Mouse (Mus musculus) cerebral cortex, adult 2 months (tissue): Measurements from ENCODE around the gene Arid3b.

Source experiments
- WGBS: fragments of 180-500 bp; shearing (Covaris S2); methylation state at CpG from one replicate; pipeline ENCODE4 v1.1.7; 2018; 5-methylcytosine and 5-hydroxymethylcytosine counted together

Arid3b gene

DNA sequence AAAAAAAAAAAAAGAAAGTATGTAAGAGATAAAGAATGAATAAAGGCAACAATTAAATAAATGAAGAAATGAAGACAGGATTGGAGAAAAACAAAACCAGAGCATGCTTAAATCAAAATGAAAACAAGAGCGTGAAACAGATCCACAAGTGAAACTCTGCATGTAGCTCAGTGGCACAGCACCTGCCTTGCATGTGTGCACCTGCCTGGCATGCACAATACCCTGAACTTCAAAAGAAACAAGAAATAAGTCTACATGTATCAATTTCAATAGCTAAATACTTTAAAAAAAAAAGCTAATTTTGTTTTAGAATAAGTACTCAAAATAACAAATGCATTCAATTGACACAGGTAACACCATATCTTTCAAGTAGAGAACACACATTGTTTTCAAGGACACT, 13.2 kb downstream of the Arid3b start:
- 98% methylated on average over 1 of the region's 1 CpGs for WGBS

DNA sequence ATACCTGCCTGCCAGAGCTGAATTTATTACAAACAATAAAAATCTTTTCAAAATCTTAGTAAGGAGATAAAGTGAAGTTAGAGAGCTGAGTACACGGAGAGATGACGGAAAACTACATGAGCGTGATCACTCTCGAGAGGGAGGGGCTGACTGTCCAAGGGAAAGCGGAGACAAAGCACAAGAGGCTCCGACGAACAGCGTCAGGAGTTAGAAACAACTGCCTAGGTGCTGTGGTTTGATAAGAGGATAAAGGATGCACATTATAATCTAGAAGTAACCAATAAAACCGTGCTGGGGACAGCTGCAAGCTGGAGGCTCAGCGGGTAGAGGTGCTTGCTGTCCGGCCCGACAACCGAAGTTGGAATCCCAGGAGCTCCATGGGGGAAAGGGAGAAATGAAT, 13.8 kb downstream of the Arid3b start:
- WGBS: 89% methylated on average over 13 of the region's 13 CpGs

DNA sequence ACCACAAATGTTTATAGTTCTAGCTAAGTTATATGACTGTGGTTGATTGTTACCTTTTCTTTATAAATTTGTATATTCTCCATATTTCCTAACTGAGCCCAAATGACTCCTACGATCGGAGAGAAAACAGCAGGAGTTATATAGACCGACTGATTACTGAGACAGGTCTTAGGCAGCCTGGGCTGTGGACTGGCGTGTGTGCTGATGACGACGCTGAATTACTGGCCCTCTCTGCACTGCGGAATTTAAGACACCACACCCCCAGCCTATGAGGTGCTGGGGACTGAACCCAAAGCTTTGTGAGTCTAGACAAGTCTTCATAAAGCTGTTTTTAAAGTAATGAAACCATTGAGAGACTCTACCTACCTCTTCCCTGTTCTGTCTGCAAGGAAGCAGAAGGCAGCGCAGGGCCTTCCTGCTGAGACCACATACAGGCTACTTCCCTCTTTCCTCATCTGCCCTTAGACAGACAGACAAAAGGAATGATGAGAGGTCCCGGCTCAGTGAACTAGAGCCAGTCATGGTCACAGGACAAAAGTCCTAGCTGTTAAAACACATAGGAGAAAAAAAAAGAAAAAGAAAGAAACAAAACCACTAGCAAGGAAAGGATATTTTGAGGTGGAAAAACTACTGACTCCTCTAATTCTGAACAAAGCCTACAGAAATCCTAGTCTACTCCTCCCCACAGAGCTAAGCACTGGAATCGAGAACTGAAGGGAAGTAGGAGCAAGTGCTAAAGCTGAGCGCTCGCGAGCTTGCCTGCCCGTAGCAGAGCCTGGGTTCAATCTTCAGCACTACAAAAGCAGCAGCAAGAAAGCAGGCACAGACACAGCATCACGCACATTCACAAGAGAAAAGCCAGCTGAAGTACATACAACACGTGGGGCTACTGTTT, 16.2 kb downstream of the Arid3b start:
- 63% methylated on average over 16 of the region's 16 CpGs for WGBS

DNA sequence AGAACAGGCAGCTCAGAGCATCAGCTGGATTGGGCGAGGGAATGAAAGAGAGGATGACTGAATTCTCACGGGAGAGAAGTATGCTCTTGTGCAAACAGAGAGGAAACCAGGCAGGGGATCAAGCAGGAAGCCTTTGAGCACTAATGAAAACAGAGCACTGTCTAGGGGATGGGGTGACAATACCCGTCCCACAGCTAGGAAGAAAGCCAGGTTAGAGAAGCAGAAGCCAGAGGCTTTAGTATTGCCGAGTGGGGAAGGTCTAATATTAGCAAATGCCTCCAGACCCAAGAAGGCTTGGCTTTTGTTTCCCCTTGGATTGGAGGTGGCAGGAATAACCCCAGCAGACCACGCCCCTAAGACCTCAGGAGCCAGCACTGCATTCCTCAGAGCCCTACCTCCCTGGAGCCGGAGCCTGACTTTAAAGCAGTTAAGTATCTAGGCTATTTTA, 19.3 kb downstream of the Arid3b start:
- 54% methylated on average over 6 of the region's 6 CpGs for WGBS

DNA sequence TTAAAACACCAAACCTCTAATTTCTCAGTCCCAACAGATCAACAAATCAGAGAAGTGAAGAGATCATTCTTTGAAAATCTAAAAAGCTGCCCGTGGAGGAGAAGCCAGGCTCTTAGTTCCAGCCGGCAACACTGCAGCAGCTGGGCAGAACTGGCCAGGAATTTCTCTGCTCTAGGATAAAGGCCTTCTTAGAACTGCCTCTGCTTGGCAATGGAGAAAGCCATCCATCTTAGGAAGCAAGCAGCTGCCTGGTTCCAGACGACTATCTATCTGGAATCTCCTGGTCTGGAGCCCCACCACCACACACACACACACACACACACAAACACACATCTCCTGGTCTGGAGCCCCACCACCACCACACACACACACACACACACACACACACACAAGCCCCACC, 21.7 kb downstream of the Arid3b start:
- WGBS: 38% methylated on average over 3 of the region's 3 CpGs

DNA sequence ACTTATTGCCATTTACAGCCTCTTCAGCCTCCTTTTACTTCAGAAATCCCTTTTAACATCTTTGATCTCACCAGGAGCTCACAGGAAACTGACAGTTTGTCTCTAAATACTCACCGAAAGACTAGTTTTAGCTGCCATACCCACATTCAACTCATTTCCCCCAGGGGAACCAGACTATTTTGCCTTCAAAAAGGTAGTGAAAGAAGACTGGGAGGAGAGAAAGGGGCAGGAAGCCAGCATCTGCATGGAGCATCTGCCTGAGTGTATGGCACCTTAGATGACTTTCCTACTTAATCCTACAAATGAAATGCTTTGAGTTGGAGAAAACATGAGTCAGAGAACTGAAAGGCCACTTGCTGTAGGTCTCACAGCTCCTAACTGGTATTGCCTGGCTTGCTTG, 22.6 kb downstream of the Arid3b start:
- 41% methylated on average over 1 of the region's 1 CpGs for WGBS

DNA sequence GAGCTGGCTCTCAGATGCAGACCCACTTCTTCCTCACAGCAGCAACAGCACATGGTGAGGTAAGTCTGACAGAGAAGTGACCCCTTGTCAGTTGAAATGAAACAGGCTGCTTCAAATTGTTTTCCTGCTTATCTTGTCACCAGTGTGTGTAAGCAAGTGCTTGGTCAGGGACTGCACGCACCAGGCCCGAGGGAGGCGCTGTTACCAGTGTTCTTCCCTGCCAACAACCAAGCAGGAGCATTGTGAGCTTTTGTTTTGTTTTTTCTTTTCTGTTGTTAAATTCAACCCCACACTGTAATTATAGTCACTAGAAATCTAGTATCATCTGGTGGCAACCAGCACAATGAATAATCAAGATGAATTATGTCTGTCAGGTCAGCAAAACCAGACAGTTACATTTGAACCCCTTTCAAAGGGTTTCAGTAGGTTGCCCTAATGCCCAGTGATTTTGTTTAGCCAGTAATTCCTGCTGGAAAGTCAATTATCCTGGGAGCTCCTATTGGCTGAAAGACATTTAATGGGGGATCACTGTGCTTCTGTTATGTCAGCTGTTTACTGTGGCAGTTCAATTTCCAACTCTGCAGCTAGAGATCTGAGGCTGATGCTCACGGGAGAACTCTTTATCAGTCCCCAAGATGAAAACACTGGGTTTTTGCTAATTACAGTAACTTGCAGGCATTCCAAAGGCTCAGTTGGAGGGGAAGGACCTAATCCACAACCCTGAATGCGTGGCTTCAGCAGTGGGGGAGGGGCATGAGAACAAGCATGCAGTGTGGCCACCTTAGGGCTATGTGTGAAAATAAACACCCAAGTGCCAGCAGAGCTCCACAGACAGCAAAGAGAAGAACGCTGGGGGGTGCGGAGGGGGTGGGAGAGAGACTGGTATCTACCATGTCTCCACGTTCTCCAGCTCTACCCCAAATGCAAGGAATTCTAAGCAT, 24.5 kb downstream of the Arid3b start:
- 67% methylated on average over 8 of the region's 8 CpGs for WGBS

DNA sequence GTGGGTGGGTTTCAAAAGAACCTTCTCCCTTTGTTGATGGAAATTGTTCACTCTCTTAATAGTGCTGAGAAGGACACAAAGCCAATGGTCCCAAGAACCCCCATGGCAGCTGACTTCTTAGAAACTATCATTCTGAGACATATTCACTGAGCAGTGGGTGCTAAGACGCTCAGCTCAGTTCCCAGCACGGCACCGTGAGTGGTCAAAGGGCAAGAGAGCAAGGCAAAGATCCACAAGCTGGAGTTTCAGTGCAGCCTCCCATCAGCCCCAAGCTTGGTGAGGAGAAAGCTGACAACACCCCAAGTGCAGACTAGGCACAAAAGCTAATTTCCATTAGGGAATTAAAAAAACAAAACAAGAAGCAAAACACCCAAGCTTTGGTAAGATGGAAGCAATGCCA, 25.9 kb downstream of the Arid3b start:
- 93% methylated on average over 3 of the region's 3 CpGs for WGBS

DNA sequence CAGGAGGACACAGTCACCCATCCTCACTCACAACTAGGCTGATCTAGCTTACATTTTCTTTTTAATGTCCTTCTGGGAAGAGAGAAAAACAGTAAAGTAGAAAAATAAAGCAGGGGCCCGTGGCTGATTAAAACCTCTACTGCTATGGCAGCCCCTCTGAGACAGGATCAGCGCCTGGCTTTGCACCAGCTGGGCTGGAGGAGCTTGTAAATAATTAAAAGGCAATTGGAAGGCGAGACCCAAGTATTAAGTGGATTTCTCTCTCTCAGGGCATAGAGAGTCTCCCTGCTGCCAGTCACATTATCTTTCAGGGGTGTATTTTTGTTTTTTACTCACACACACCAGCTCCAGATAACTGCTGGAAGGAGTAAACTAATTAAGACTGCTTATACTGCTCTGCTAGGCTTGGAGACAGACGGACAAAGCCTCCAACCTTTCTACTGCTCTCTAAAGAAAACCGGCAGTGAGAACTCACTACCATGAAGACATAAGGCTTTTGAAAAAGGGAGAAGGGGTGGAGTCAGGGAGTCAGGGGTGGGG, 27.8 kb downstream of the Arid3b start:
- WGBS: 75% methylated on average over 5 of the region's 5 CpGs

DNA sequence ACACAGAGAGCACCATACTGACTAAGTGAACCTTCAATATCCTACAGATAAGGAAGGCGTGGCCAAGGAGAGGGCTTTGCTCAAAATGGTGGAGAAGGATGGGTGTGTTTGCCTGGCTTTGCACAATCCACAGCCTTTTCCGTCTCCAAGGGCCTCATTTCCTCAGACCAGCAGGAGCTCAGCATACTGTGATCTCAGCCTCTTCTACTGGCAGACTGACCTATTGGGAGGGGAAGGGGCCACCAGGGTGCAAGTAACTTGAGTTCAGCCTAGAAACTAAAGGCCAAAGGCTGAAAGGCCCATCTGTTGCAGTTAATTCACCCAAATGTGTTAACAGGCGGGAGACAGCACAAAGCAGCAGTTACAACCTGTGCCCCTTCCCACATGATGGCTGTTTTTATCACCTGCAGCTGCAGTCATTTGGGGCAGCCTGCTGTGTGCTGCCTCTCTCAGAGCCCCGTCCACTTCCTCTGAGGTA, 29.4 kb downstream of the Arid3b start:
- WGBS: 91% methylated on average over 4 of the region's 4 CpGs

DNA sequence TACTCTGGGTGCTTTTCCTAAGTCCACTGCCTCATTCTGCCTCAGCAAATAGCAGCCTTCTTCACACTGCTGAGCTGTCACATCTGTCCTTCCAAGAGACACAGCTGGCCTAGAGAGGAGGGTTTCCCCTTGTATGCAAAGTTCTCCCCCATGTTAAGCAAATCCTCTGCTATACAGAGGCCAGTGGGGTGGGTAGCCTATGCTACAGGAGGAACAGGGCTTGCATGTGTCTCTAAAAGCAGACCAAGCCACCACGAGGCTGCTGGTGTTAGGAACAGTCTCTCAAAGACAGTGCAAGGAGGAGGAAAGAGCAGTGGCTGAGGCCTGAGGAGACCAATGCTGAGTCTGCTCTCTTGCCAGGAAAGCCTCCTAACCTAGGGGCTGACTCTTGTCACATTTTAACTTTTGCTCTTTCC, 30.5 kb downstream of the Arid3b start:
- WGBS: 62% methylated on average over 1 of the region's 1 CpGs

DNA sequence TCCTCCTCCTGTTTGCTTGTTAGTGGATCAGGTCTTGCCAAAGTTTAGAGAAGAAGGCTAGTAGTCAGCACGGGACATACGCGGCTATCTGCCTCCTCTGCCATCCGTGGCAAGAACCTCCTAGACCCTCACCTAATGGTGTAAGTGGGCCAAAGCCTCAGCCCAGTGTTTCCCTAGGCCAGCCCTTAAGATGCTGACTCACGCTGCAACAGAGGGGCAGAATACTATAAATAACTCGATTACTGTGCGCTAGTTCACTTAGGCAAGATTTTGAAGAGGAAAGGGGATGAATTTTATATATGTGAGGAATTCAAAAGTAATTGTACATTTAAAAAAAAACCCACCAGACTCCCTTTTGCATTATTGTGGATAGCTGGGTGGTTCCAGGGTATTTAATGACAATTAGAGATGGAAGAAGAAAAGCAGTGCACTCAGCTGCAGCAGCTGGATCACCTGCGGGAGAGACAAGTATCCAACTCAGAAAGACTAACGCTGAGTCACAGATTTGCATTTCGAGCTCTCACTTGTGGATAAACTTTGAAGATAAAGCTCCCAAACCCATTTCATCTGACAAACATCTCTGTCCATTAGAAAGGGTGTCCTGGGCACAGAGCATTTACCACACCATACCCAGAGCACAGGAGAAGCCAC, 31.4 kb downstream of the Arid3b start:
- WGBS: 73% methylated on average over 10 of the region's 10 CpGs

DNA sequence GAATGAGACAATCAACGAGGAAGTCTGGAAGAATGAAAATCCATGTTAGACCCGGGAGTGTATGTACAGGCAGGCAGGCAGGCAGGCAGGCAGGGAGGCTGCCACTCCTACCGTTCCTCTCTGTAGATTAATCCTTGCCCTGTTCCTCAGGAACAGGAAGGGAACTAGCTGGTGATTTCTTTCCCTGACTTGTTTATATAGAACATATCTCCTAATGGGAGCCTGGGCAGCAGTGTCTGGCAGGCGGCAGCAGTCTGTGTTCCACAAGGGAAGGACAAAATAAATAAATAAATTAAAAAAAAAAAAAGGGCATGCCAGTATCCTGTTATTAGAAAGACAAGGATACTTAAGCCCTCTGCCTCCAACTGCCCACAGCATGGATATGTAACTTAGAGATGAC, 32.8 kb downstream of the Arid3b start:
- 50% methylated on average over 4 of the region's 4 CpGs for whole genome bisulfite sequencing

DNA sequence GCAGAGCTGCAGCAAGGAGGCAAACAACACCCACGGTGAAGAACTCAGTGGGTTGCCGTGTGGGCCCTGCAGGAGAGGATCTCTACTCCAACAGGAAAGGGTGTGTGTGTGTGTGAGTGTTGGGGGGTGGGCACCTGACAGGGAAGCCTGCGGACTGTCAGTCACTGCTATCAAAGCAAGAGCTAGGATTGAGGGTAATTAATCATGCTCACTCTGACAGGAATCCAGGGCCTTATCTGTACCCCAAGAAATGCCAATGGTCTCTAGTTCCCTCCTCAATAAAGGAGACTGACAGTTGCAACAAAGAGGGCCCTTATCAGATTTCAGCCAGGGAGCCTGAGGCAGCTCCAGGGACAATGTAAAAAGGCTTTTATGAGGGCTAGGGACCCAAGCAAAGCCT, 33.5 kb downstream of the Arid3b start:
- WGBS: 51% methylated on average over 3 of the region's 3 CpGs

DNA sequence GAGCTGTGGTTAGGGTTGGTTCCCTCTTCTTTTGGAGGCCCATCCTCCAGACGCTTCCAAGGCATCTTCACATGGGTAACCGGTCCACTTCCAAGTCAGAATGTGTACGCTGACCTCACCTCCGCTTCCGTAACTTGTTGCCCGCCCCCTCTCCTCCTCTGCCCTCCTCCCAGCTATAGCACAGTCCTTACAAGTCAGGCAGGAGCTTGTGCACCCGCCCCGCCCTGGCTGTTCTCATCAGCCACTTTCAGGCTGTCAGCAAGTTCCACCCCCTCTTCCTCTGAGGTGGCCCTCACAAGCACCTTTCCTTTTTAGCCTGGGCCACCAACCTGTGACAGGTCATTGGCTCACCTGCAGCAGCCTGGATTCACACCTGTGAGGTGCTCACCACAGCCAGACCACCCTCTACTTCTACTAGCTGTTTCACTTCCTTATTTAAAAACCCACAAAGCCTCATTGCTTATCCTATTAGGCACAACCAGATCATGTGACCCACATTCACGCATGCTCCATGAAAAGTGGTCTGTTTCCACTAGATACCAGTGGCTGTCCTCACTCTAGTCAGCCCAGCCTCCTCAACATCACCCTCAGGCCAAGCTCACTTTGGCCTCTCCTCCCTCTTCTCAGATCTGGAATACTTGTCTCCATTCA, 36.1 kb downstream of the Arid3b start:
- WGBS: 91% methylated on average over 9 of the region's 9 CpGs

DNA sequence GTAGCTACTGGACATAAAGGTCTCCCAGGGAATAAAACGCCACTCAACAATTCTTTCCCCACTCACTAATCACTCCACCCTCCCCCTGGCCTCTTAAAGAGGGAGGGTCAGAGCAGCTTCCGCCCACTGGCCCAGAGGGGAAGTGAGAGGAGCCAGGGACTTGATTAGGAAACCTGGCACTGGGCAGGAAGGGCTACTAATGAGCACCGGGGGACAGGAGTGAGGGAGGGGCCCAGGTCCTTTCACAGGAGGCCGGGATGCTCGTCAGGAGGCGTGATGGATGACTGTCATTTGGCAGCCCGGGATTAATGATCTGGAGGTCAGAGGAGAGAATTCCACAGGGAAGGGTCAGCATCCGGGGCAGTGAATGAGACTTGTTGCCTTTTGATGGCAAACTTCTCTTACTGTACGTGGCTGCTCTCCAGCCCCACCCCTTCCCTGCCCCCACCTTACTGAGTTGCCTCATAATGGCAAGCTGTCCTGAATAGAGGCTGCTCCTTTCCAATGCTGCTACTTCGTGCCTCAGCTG, 37.8 kb downstream of the Arid3b start:
- 48% methylated on average over 10 of the region's 10 CpGs for WGBS

DNA sequence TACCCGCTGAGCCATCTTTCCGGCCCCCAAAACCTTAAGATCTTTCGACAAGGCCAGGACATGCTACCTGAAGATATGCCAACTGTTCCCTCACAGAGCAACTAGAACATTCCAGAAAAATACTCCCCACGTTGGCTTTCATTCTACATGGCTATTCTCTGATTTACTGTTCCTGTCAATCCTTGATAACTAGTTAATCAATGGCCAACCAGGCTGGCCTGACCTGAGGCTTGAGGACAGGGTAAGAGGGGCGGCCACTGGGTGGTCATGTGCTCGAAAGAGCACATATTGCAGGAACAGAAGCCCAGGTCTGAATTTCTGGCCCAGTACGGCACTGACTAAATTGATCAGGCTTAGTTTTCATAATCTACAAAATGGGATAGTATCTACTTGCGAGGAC, 39.1 kb downstream of the Arid3b start:
- WGBS: 96% methylated on average over 8 of the region's 8 CpGs

DNA sequence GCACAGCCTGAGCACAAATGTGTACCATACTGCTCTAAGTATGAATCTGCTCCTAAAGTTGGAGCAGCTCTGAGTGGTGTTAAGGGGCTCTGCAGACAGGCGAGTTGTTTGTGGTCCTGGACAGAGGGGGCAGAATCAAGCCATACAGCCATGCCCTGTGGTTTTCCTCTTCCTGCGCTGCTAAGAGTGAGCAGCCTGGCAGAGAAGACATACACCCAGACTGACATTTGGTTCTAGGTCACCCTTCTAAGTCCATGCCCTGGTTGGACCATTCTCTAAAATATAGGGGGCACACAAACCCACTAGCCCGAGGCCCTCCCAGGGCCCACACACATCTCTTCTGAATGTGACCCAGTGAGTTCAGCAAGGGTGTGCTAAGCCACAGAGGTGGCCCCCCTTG, 46.9 kb downstream of the Arid3b start:
- 81% methylated on average over 3 of the region's 3 CpGs for whole genome bisulfite sequencing

DNA sequence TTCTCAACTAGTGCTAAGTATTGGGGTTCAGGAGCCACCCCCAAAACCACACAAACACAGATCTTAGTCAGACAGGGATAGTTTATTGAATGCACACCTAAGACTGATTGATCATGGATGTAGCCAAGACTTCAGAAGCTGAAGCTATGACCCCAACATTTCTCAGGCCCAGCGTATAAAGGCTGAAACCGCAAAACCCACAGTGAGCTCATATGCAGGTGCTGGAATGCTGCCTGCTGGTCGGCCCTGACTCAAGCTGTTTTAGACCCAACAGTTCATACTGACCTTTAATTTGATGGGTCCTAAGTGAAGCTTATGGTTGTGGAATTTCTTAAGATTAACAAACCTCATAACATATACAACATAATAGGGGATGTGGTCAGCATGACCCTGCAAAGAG, 53.9 kb downstream of the Arid3b start:
- WGBS: 97% methylated on average over 3 of the region's 3 CpGs

DNA sequence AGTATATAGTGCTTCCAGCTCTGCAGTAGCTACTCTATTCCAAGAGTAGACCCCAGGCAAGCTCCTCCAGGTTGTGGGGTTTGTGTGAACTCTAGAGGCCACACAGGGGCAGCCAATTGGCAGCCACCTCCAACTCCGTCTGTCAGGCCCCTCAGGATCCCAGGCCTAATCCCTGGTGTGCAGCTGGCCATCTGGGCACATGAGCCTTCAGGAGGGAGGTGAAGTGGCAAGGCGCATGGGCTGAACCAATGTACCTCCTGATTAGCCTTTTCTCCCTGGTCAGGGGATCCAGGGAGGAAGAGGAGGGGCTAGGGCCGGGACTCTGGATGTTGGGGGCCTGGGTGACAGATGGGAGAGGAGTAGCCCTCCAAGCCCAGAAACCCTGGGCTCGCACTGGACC, 60.9 kb downstream of the Arid3b start:
- 67% methylated on average over 4 of the region's 4 CpGs for WGBS

DNA sequence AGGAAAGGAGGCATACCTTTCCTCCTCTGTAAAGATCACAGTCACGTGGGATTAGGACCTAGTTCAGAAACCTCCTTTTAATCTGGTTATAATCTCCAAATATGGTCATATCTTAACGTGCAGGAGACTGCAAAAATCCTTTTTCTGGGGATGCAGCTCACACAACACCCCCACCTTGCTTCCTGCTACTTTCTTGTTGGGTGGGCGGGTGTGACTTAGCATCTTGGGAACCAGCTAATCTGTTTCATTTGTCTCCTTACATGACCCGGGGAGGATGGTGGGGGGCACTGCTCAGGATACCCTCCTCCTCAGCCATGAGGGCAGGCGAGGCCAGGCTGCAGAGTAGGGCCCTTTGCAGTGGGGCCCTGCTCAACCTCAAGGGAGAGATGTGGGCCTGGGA, 61.6 kb downstream of the Arid3b start:
- 37% methylated on average over 5 of the region's 5 CpGs for WGBS
